Mouse (Mus musculus): ENCODE results near the gene Rnase9.

GRCm38 (mm10) chr14:51036214-51036613 is 5.5 kb downstream of the Rnase9 start:
- TF ChIP-seq EP300 (optimal IDR thresholded peaks at IDR 0.05) (no peak), CTCF (IDR thresholded peaks at IDR 0.05; ENCODE audit: low read depth) (no peak)
